Mouse (Mus musculus): ENCODE results near the gene Smarcd1. TPM values are rescaled to one million over a fixed set of nuclear protein-coding genes. Genes with fewer than 3 reads are reported as not detected.

Smarcd1 gene
- polyA plus RNA-seq, 1 experiment: 18.9 TPM

DNA sequence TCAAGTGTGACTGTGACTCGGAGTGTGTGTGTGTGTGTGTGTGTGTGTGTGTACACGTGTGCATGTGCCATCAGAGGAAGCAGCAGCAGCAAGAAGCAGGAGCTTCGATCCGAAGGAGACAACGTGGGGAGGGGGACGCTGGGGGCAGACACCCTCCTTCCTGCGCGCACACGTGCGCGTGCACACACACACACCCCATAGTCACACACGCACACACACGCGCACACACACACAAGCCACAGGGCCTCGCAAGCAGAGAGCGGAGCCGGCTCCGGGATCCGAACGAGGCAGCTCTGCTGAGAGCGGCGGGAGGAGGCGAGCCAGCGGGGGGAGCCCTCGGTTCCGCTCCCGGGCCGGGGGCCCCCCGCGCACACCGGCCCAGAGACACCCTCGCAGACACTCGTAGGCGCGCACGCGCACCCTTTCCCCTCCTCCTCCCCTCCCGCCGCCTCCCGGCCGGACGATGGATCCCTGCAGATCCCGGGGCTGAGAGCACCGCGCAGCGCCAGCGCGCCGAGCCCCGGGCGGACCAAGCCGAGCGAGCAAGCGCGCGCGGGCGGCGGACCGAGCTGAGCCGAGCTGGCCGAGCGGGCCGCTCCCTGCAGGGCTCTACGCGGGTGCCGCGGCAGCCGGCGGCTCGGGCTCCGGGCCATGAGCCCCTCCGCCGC is 31.6 kb upstream of the Smarcd1 start, which contains the start of gene Asic1:
TSS of gene Asic1 (plus strand) at position 215 of the 668 bp plus-strand sequence.
- peak within 1 kb of the TSS; percentile 80 for H3K4me2 ChIP-seq (ENCODE audit: low read depth)
- no peaks in the 10 kb centered on the region for H3K79me2 ChIP-seq (ENCODE audit: control insufficient read depth, insufficient read depth)
- H3K27me3 ChIP-seq (ENCODE audit: control insufficient read depth, insufficient read depth, insufficient read length): peaks cover 44% of the 10 kb centered on the region
- no peak for TF ChIP-seq CEBPB (IDR thresholded peaks at IDR 0.05; ENCODE audit: insufficient read depth, poor library complexity, severe bottlenecking)
- TF ChIP-seq E2F4 (IDR thresholded peaks at IDR 0.05; ENCODE audit: insufficient read depth): no peak
- peak; percentile 15 for TF ChIP-seq REST (IDR thresholded peaks at IDR 0.05; ENCODE audit: insufficient read depth, insufficient read length)
- no peaks in the 10 kb centered on the region for H3K36me3 ChIP-seq (ENCODE audit: control insufficient read depth, insufficient read depth)
- no peak within 1 kb of the TSS for H3ac ChIP-seq (ENCODE audit: control insufficient read depth, insufficient read length)
- H3K4me3 ChIP-seq: no peak within 1 kb of the TSS

DNA sequence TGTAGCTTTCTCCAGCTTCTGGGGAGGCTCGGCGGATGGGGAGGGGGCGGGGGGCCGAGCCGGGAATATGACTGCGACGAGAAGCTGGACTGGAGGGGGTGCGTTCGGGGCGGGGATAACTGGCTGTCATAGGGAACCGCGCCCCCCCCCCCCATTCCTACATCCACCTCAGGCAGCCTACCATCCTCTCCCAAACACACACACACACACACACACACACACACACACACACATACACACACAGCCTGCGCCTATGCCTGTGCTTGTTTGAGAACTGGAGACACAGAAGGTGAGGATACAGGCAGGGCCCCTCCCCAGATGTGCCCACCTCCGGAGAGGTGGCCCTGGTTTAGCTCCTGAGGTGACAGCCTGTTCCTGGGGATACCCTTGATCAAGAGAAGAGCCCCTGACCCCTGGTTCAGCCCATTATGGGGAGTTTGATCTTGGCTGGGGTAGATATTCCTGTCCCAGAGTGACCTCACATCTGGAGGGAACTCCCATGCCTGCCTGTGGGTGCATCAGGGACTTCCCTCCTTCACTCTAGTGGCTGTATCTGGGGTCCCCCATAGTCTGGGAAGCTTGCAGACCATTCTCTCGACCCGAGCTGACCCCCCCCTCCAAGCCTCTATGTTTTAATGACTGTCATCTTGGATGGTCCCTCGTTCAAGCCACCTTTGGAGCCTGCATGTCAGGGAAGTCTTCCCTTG is 30.8 kb upstream of the Smarcd1 start:
- H3K4me2 ChIP-seq (ENCODE audit: low read depth): peak overlapping the region; percentile 80
- TF ChIP-seq TCF3 (IDR thresholded peaks at IDR 0.05; ENCODE audit: insufficient read length, low read depth) (no peak), SRF (IDR thresholded peaks at IDR 0.05; ENCODE audit: control insufficient read depth, insufficient read length, low read depth) (no peak), POLR2A (IDR thresholded peaks at IDR 0.05; ENCODE audit: insufficient read length, low read depth) (no peak), CEBPB (IDR thresholded peaks at IDR 0.05; ENCODE audit: insufficient read depth, poor library complexity, severe bottlenecking) (no peak), MYOD1 (IDR thresholded peaks at IDR 0.05; ENCODE audit: control insufficient read depth in 1 of 3, insufficient read length in 2 of 3, low read depth in 2 of 3) (no peak), E2F4 (IDR thresholded peaks at IDR 0.05; ENCODE audit: insufficient read depth) (no peak), TCF12 (IDR thresholded peaks at IDR 0.05; ENCODE audit: insufficient read depth, poor library complexity, severe bottlenecking) (no peak), MYOG (IDR thresholded peaks at IDR 0.05; ENCODE audit: control insufficient read depth in 1 of 3, insufficient read depth in 1 of 3, insufficient read length in 2 of 3, low read depth in 2 of 3) (no peak), REST (IDR thresholded peaks at IDR 0.05; ENCODE audit: insufficient read depth, insufficient read length) (no peak), USF1 (IDR thresholded peaks at IDR 0.05; ENCODE audit: low read depth) (no peak), MAX (IDR thresholded peaks at IDR 0.05; ENCODE audit: low read depth) (no peak), POLR2AphosphoS2 (IDR thresholded peaks at IDR 0.05; ENCODE audit: insufficient read length, low read depth) (no peak)
- no peak overlapping the region for H3ac ChIP-seq (ENCODE audit: control insufficient read depth, insufficient read length)
- H3K4me3 ChIP-seq: no peak overlapping the region
- H3K36me3 ChIP-seq (ENCODE audit: control insufficient read depth, insufficient read depth): no peaks in the 10 kb centered on the region
- peaks cover 44% of the 10 kb centered on the region for H3K27me3 ChIP-seq (ENCODE audit: control insufficient read depth, insufficient read depth, insufficient read length)
- no peaks in the 10 kb centered on the region for H3K79me2 ChIP-seq (ENCODE audit: control insufficient read depth, insufficient read depth)

DNA sequence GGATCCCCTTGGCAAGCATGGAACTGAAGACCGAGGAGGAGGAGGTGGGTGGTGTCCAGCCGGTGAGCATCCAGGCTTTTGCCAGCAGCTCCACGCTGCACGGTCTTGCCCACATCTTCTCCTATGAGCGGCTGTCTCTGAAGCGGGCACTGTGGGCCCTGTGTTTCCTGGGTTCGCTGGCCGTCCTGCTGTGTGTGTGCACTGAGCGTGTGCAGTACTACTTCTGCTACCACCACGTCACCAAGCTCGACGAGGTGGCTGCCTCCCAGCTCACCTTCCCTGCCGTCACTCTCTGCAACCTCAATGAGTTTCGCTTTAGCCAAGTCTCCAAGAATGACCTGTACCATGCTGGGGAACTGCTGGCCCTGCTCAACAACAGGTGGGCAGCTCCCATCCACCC is 30.1 kb upstream of the Smarcd1 start:
- Histone ChIP-seq H3K4me3 (no peak overlapping the region), H3ac (ENCODE audit: control insufficient read depth, insufficient read length) (no peak overlapping the region), H3K36me3 (ENCODE audit: control insufficient read depth, insufficient read depth) (no peaks in the 10 kb centered on the region), H3K27me3 (ENCODE audit: control insufficient read depth, insufficient read depth, insufficient read length) (peaks cover 44% of the 10 kb centered on the region), H3K4me2 (ENCODE audit: low read depth) (no peak overlapping the region), H3K79me2 (ENCODE audit: control insufficient read depth, insufficient read depth) (no peaks in the 10 kb centered on the region)
- TF ChIP-seq MYOG (IDR thresholded peaks at IDR 0.05; ENCODE audit: control insufficient read depth in 1 of 3, insufficient read depth in 1 of 3, insufficient read length in 2 of 3, low read depth in 2 of 3): no peak
- no peak for TF ChIP-seq USF1 (IDR thresholded peaks at IDR 0.05; ENCODE audit: low read depth)
- no peak for TF ChIP-seq MYOD1 (IDR thresholded peaks at IDR 0.05; ENCODE audit: control insufficient read depth in 1 of 3, insufficient read length in 2 of 3, low read depth in 2 of 3)
- TF ChIP-seq REST (IDR thresholded peaks at IDR 0.05; ENCODE audit: insufficient read depth, insufficient read length): no peak
- TF ChIP-seq POLR2AphosphoS2 (IDR thresholded peaks at IDR 0.05; ENCODE audit: insufficient read length, low read depth): no peak
- TF ChIP-seq MAX (IDR thresholded peaks at IDR 0.05; ENCODE audit: low read depth): no peak
- no peak for TF ChIP-seq SRF (IDR thresholded peaks at IDR 0.05; ENCODE audit: control insufficient read depth, insufficient read length, low read depth)
- no peak for TF ChIP-seq CEBPB (IDR thresholded peaks at IDR 0.05; ENCODE audit: insufficient read depth, poor library complexity, severe bottlenecking)
- no peak for TF ChIP-seq E2F4 (IDR thresholded peaks at IDR 0.05; ENCODE audit: insufficient read depth)
- TF ChIP-seq POLR2A (IDR thresholded peaks at IDR 0.05; ENCODE audit: insufficient read length, low read depth): no peak
- no peak for TF ChIP-seq TCF12 (IDR thresholded peaks at IDR 0.05; ENCODE audit: insufficient read depth, poor library complexity, severe bottlenecking)
- TF ChIP-seq TCF3 (IDR thresholded peaks at IDR 0.05; ENCODE audit: insufficient read length, low read depth): no peak

DNA sequence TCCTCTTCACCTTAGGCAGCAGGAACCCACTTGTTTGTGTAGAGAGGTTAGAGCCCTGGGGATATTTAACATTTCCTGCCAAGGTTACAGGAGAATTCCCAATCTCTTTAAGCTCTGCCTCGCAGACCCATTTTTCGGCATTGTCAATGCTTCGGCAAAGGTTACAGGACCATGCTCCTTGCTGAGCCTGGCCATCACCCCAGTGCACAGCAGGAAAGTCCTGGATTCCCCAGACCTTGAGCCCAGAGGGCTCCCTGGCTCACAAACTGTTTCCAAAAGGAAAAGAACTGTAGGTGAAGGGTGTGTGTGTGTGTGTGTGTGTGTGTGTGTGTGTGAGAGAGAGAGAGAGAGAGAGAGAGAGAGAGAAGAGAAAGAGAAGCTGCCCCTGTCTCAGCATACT is 27.1 kb upstream of the Smarcd1 start:
- no peaks in the 10 kb centered on the region for H3K79me2 ChIP-seq (ENCODE audit: control insufficient read depth, insufficient read depth)
- H3K27me3 ChIP-seq (ENCODE audit: control insufficient read depth, insufficient read depth, insufficient read length): peaks cover 41% of the 10 kb centered on the region
- H3K4me3 ChIP-seq: no peak overlapping the region
- H3K36me3 ChIP-seq (ENCODE audit: control insufficient read depth, insufficient read depth): no peaks in the 10 kb centered on the region
- TF ChIP-seq MYOD1 (IDR thresholded peaks at IDR 0.05; ENCODE audit: control insufficient read depth in 1 of 3, insufficient read length in 2 of 3, low read depth in 2 of 3) (no peak), MAX (IDR thresholded peaks at IDR 0.05; ENCODE audit: low read depth) (no peak), POLR2A (IDR thresholded peaks at IDR 0.05; ENCODE audit: insufficient read length, low read depth) (no peak), CEBPB (IDR thresholded peaks at IDR 0.05; ENCODE audit: insufficient read depth, poor library complexity, severe bottlenecking) (no peak), E2F4 (IDR thresholded peaks at IDR 0.05; ENCODE audit: insufficient read depth) (no peak), POLR2AphosphoS2 (IDR thresholded peaks at IDR 0.05; ENCODE audit: insufficient read length, low read depth) (no peak), MYOG (IDR thresholded peaks at IDR 0.05; ENCODE audit: control insufficient read depth in 1 of 3, insufficient read depth in 1 of 3, insufficient read length in 2 of 3, low read depth in 2 of 3) (no peak)
- no peak overlapping the region for H3K4me2 ChIP-seq (ENCODE audit: low read depth)
- H3ac ChIP-seq (ENCODE audit: control insufficient read depth, insufficient read length): no peak overlapping the region
